Mouse (Mus musculus) stomach, embryonic 15.5 days (tissue): ENCODE measurements around the gene Runx3. TPM values are rescaled to one million over a fixed set of nuclear protein-coding genes. Genes with fewer than 3 reads are reported as not detected.
A peak's percentile ranks its signal among the peaks of the same experiment; 100 is the strongest.
"Not testable (repeated sequence)": the region's sequence is repeated elsewhere in the genome, so short reads cannot be mapped to it uniquely, and the experiment has no call there.

Experiments
- ATAC-seq: fragments of 200-750 bp; cut with Nextera tagmentation; 2 replicates; pipeline ENCODE4 v1.8.0; 2017; ENCODE audit warnings: low read depth, moderate number of reproducible peaks, moderate TSS enrichment; ENCODE audit not compliant: insufficient read depth, low FRiP score
- H3K27ac ChIP-seq: fragments of 300-500 bp; sonication (generic); 2 replicates; pipeline ENCODE4 v1.5.1; 2015; ENCODE audit warnings: mild to moderate bottlenecking, inconsistent platforms
- H3K27me3 ChIP-seq: fragments of 300-500 bp; sonication (generic); replicated peaks from 2 replicates; pipeline ENCODE4 v1.6.1; 2015; ENCODE audit warnings: inconsistent platforms
- H3K36me3 ChIP-seq: fragments of 300-500 bp; sonication (generic); 2 replicates; pipeline ENCODE4 v1.6.1; 2015; ENCODE audit warnings: inconsistent platforms
- H3K4me1 ChIP-seq: fragments of 300-500 bp; sonication (generic); 2 replicates; pipeline ENCODE4 v1.6.1; 2015; ENCODE audit warnings: inconsistent platforms
- H3K4me2 ChIP-seq: fragments of 300-500 bp; sonication (generic); 2 replicates; pipeline ENCODE4 v1.6.1; 2015; ENCODE audit warnings: mild to moderate bottlenecking, inconsistent platforms
- H3K4me3 ChIP-seq: fragments of 300-500 bp; sonication (generic); replicated peaks from 2 replicates; pipeline ENCODE4 v1.5.1; 2015; ENCODE audit warnings: inconsistent platforms
- H3K9ac ChIP-seq: fragments of 300-500 bp; sonication (generic); 2 replicates; pipeline ENCODE4 v1.6.1; 2015; ENCODE audit warnings: inconsistent platforms
- H3K9me3 ChIP-seq: fragments of 300-500 bp; sonication (generic); 2 replicates; pipeline ENCODE4 v1.6.1; 2016; ENCODE audit warnings: inconsistent platforms
- WGBS: fragments of 180-500 bp; shearing (Covaris S2); methylation state at CpG from one replicate; pipeline ENCODE4 v1.1.7; 2015; 5-methylcytosine and 5-hydroxymethylcytosine counted together
- polyA plus RNA-seq: library from polyadenylated mRNA; unstranded; fragments of >200 nt; fragmentation: Nextera tagmentation; extraction: Ambion mirVana; gene quantifications from 2 replicates; pipeline ENCODE4 v1.2.1, GENCODE M21; 2015

Gene Runx3
- polyA plus RNA-seq, 1 experiment from 2014 or later: 0.26 TPM

- Histone ChIP-seq H3K36me3 (no peaks in the 10 kb centered on the region), H3K27ac (peak overlapping the region; percentile 31; the same call in 1 of the 2 replicates), H3K4me2 (peak overlapping the region; percentile 32), H3K4me1 (peaks cover 21% of the 10 kb centered on the region; the same call in 1 of the 2 replicates), H3K9me3 (no peaks in the 10 kb centered on the region), H3K9ac (no peak overlapping the region), H3K27me3 (peaks cover 45% of the 10 kb centered on the region), H3K4me3 (no peak overlapping the region)
- ATAC-seq: peak; percentile 35; the same call in 1 of the 2 replicates
- 13% methylated on average over 23 of the region's 23 CpGs for WGBS
Measured at GRCm38 (mm10) chr4:135166413-135167225, 46.2 kb downstream of the Runx3 start.

- no peak for ATAC-seq
- Histone ChIP-seq H3K4me2 (no peak overlapping the region), H3K4me3 (no peak overlapping the region), H3K27me3 (peaks cover 51% of the 10 kb centered on the region), H3K9ac (no peak overlapping the region), H3K27ac (no peak overlapping the region), H3K9me3 (no peaks in the 10 kb centered on the region), H3K4me1 (peaks cover 21% of the 10 kb centered on the region; the same call in 1 of the 2 replicates), H3K36me3 (no peaks in the 10 kb centered on the region)
- WGBS: 48% methylated on average over 7 of the region's 7 CpGs
Measured at GRCm38 (mm10) chr4:135167816-135168527, 47.5 kb downstream of the Runx3 start.

GRCm38 (mm10) chr4:135169096-135169495 is 48.6 kb downstream of the Runx3 start:
- WGBS: 81% methylated on average over 10 of the region's 10 CpGs
- Histone ChIP-seq H3K4me1 (peaks cover 21% of the 10 kb centered on the region; the same call in 1 of the 2 replicates), H3K27me3 (peaks cover 59% of the 10 kb centered on the region), H3K27ac (no peak overlapping the region), H3K4me2 (no peak overlapping the region), H3K4me3 (no peak overlapping the region), H3K36me3 (no peaks in the 10 kb centered on the region), H3K9me3 (no peaks in the 10 kb centered on the region), H3K9ac (no peak overlapping the region)
- ATAC-seq: no peak

- H3K4me2 ChIP-seq: no peak overlapping the region
- H3K36me3 ChIP-seq: no peaks in the 10 kb centered on the region
- peaks cover 57% of the 10 kb centered on the region for H3K27me3 ChIP-seq
- no peak overlapping the region for H3K27ac ChIP-seq
- H3K4me3 ChIP-seq: no peak overlapping the region
- H3K4me1 ChIP-seq: peaks cover 21% of the 10 kb centered on the region; the same call in 1 of the 2 replicates
- WGBS: 69% methylated on average over 4 of the region's 4 CpGs
- H3K9me3 ChIP-seq: no peaks in the 10 kb centered on the region
- no peak overlapping the region for H3K9ac ChIP-seq
- ATAC-seq: no peak
Measured at GRCm38 (mm10) chr4:135169501-135169900, 49.0 kb downstream of the Runx3 start.

- ATAC-seq: peak; percentile 28; the same call in 1 of the 2 replicates
- no peak overlapping the region for H3K9ac ChIP-seq
- peaks cover 57% of the 10 kb centered on the region for H3K27me3 ChIP-seq
- H3K27ac ChIP-seq: no peak overlapping the region
- 75% methylated on average over 12 of the region's 12 CpGs for WGBS
- no peaks in the 10 kb centered on the region for H3K9me3 ChIP-seq
- H3K36me3 ChIP-seq: no peaks in the 10 kb centered on the region
- H3K4me3 ChIP-seq: no peak overlapping the region
- H3K4me2 ChIP-seq: no peak overlapping the region
- H3K4me1 ChIP-seq: peaks cover 25% of the 10 kb centered on the region
Measured at GRCm38 (mm10) chr4:135171304-135171875, 50.9 kb downstream of the Runx3 start.

GRCm38 (mm10) chr4:135175406-135176120 is 55.1 kb downstream of the Runx3 start:
- no peaks in the 10 kb centered on the region for H3K9me3 ChIP-seq
- H3K4me2 ChIP-seq: peak overlapping the region; percentile 50
- H3K4me1 ChIP-seq: peaks cover 7% of the 10 kb centered on the region
- no peak overlapping the region for H3K27ac ChIP-seq
- H3K36me3 ChIP-seq: no peaks in the 10 kb centered on the region
- ATAC-seq: no peak
- peak overlapping the region; percentile 21 for H3K4me3 ChIP-seq
- peaks cover 32% of the 10 kb centered on the region for H3K27me3 ChIP-seq
- 22% methylated on average over 38 of the region's 38 CpGs for WGBS
- H3K9ac ChIP-seq: no peak overlapping the region

GRCm38 (mm10) chr4:135177568-135177967 is 57.1 kb downstream of the Runx3 start:
- Histone ChIP-seq H3K4me2 (no peak overlapping the region), H3K27me3 (peaks cover 24% of the 10 kb centered on the region), H3K9me3 (no peaks in the 10 kb centered on the region), H3K4me1 (peaks cover 7% of the 10 kb centered on the region), H3K4me3 (no peak overlapping the region), H3K27ac (no peak overlapping the region), H3K9ac (no peak overlapping the region), H3K36me3 (no peaks in the 10 kb centered on the region)
- ATAC-seq: no peak

- Histone ChIP-seq H3K27me3 (peaks cover 12% of the 10 kb centered on the region; the same call in 1 of the 2 replicates), H3K9ac (no peak overlapping the region), H3K27ac (no peak overlapping the region), H3K4me1 (peaks cover 7% of the 10 kb centered on the region), H3K9me3 (no peaks in the 10 kb centered on the region), H3K4me2 (no peak overlapping the region), H3K36me3 (no peaks in the 10 kb centered on the region), H3K4me3 (no peak overlapping the region)
- 35% methylated on average over 5 of the region's 5 CpGs for WGBS
- ATAC-seq: no peak
Measured at GRCm38 (mm10) chr4:135179077-135179481, 58.6 kb downstream of the Runx3 start.

GRCm38 (mm10) chr4:135181819-135182218 is 61.4 kb downstream of the Runx3 start:
- Histone ChIP-seq H3K27me3 (no peaks in the 10 kb centered on the region), H3K4me3 (no peak overlapping the region), H3K4me2 (no peak overlapping the region), H3K4me1 (no peaks in the 10 kb centered on the region), H3K9me3 (no peaks in the 10 kb centered on the region), H3K27ac (no peak overlapping the region), H3K36me3 (no peaks in the 10 kb centered on the region), H3K9ac (no peak overlapping the region)
- ATAC-seq: no peak
- WGBS: 91% methylated on average over 4 of the region's 4 CpGs

GRCm38 (mm10) chr4:135184277-135184676 is 63.8 kb downstream of the Runx3 start:
- not testable (repeated sequence) for H3K4me2 ChIP-seq, H3K36me3 ChIP-seq, H3K9me3 ChIP-seq, ATAC-seq, H3K27me3 ChIP-seq, H3K4me1 ChIP-seq, H3K27ac ChIP-seq, H3K9ac ChIP-seq, H3K4me3 ChIP-seq
- 89% methylated on average over 7 of the region's 13 CpGs for WGBS

GRCm38 (mm10) chr4:135189452-135190008 is 69.1 kb downstream of the Runx3 start:
- Histone ChIP-seq H3K4me1 (no peaks in the 10 kb centered on the region), H3K4me2 (no peak overlapping the region), H3K27ac (no peak overlapping the region), H3K4me3 (no peak overlapping the region), H3K36me3 (no peaks in the 10 kb centered on the region), H3K9ac (no peak overlapping the region), H3K27me3 (no peaks in the 10 kb centered on the region), H3K9me3 (no peaks in the 10 kb centered on the region)
- no peak for ATAC-seq
- 73% methylated on average over 12 of the region's 12 CpGs for WGBS
